Mouse (Mus musculus): ENCODE data around the gene Slc25a39. TPM values are rescaled to one million over a fixed set of nuclear protein-coding genes. Genes with fewer than 3 reads are reported as not detected.

Gene Slc25a39
- polyA plus RNA-seq, 1 experiment from 2014 or later = 216 TPM

DNA sequence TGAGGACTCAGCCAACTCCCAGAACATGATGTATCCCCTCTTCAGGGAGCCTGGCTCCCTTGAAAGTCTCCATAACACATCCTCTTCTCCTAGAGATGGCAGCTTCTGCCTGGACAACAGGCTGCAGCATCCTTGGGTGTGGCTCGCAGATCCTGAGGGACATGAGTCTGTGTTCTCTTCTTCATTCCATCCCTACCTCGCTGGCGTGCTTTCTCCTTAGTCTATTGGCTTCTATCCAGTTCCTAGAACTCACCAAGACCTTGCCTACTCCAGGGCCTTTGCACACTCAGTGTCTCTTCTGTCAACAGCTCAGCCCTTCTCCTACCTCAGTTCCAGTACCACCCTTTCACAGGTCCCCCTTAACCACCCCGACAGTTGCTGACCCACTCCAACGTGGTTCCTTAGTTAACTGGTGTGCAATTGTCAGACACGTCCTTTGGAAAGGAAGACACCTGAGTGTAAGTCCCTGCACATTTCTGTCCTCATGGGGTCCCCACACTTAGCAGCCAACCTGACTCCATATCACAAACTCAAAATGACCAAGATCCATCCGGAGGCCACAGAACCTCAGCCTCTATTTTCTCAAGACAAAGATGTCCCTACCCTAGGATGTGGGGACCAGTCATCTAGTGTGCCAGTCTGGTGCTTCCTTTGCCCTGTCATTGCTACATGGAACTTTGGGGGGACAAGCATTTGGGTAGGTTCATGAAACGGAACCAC, 45.8 kb downstream of the Slc25a39 start:
- Histone ChIP-seq H3K4me1 (ENCODE audit: control insufficient read depth, insufficient read depth, low read length) (no peaks in the 10 kb centered on the region), H3K27ac (ENCODE audit: low read length) (no peak overlapping the region), H3K27me3 (ENCODE audit: control insufficient read depth, insufficient read depth, low read length) (no peaks in the 10 kb centered on the region), H3K4me3 (ENCODE audit: low read depth, low read length) (no peak overlapping the region), H3K9ac (replicated peaks; ENCODE audit: low read depth, low read length) (no peak overlapping the region), H3K4me2 (replicated peaks; ENCODE audit: low read depth, low read length) (no peak overlapping the region), H3K36me3 (ENCODE audit: control insufficient read depth, insufficient read depth, low read length) (no peaks in the 10 kb centered on the region), H3K9me3 (ENCODE audit: control insufficient read depth, low read depth, low read length) (no peaks in the 10 kb centered on the region)
- 80% methylated on average over 8 of the region's 8 CpGs for WGBS
- ATAC-seq (ENCODE audit: insufficient number of reproducible peaks, insufficient read depth, low FRiP score, low read depth) = no peak

GRCm38 (mm10) chr11:102358365-102358764, 49.4 kb downstream of the Slc25a39 start:
- Histone ChIP-seq H3K27ac (ENCODE audit: low read length) (no peak overlapping the region), H3K9ac (replicated peaks; ENCODE audit: low read depth, low read length) (no peak overlapping the region), H3K4me1 (ENCODE audit: control insufficient read depth, insufficient read depth, low read length) (no peaks in the 10 kb centered on the region), H3K36me3 (ENCODE audit: control insufficient read depth, insufficient read depth, low read length) (no peaks in the 10 kb centered on the region), H3K27me3 (ENCODE audit: control insufficient read depth, insufficient read depth, low read length) (no peaks in the 10 kb centered on the region), H3K9me3 (ENCODE audit: control insufficient read depth, low read depth, low read length) (no peaks in the 10 kb centered on the region), H3K4me3 (ENCODE audit: low read depth, low read length) (no peak overlapping the region), H3K4me2 (replicated peaks; ENCODE audit: low read depth, low read length) (no peak overlapping the region)
- no peak for ATAC-seq (ENCODE audit: insufficient number of reproducible peaks, insufficient read depth, low FRiP score, low read depth)
- 64% methylated on average over 10 of the region's 10 CpGs for WGBS

- H3K9ac ChIP-seq (replicated peaks; ENCODE audit: low read depth, low read length) = no peak overlapping the region
- H3K27ac ChIP-seq (ENCODE audit: low read length) = no peak overlapping the region
- H3K4me3 ChIP-seq (ENCODE audit: low read depth, low read length) = no peak overlapping the region
- no peaks in the 10 kb centered on the region for H3K27me3 ChIP-seq (ENCODE audit: control insufficient read depth, insufficient read depth, low read length)
- no peaks in the 10 kb centered on the region for H3K4me1 ChIP-seq (ENCODE audit: control insufficient read depth, insufficient read depth, low read length)
- H3K4me2 ChIP-seq (replicated peaks; ENCODE audit: low read depth, low read length) = no peak overlapping the region
- H3K36me3 ChIP-seq (ENCODE audit: control insufficient read depth, insufficient read depth, low read length) = no peaks in the 10 kb centered on the region
- no peaks in the 10 kb centered on the region for H3K9me3 ChIP-seq (ENCODE audit: control insufficient read depth, low read depth, low read length)
- WGBS = 59% methylated on average over 31 of the region's 31 CpGs
- ATAC-seq (ENCODE audit: insufficient number of reproducible peaks, insufficient read depth, low FRiP score, low read depth) = no peak
Observed at GRCm38 (mm10) chr11:102356636-102357350, 51.0 kb downstream of the Slc25a39 start.

DNA sequence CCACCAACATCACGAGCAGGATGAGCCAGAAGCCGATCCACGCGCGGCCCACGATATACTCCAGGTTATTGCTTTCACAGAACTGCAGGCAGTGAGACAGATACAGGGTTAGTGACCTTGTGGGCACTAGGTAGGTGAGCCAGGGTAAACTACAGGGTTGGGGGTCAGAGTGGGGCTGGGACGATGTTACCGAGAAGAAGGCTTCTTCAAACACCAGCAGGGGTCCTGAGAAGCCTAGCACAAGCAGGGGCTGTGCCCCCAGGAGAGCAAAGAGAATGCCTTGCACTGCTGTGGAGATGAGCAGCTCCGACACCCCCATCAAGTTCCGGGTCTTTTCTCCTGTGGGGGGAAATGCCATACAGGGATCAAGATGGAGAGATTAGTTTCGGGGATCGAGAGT, 51.6 kb downstream of the Slc25a39 start:
- WGBS = 78% methylated on average over 12 of the region's 12 CpGs
- Histone ChIP-seq H3K9ac (replicated peaks; ENCODE audit: low read depth, low read length) (no peak overlapping the region), H3K27ac (ENCODE audit: low read length) (no peak overlapping the region), H3K4me1 (ENCODE audit: control insufficient read depth, insufficient read depth, low read length) (no peaks in the 10 kb centered on the region), H3K9me3 (ENCODE audit: control insufficient read depth, low read depth, low read length) (no peaks in the 10 kb centered on the region), H3K4me3 (ENCODE audit: low read depth, low read length) (no peak overlapping the region), H3K36me3 (ENCODE audit: control insufficient read depth, insufficient read depth, low read length) (no peaks in the 10 kb centered on the region), H3K4me2 (replicated peaks; ENCODE audit: low read depth, low read length) (no peak overlapping the region), H3K27me3 (ENCODE audit: control insufficient read depth, insufficient read depth, low read length) (no peaks in the 10 kb centered on the region)
- ATAC-seq (ENCODE audit: insufficient number of reproducible peaks, insufficient read depth, low FRiP score, low read depth) = no peak

DNA sequence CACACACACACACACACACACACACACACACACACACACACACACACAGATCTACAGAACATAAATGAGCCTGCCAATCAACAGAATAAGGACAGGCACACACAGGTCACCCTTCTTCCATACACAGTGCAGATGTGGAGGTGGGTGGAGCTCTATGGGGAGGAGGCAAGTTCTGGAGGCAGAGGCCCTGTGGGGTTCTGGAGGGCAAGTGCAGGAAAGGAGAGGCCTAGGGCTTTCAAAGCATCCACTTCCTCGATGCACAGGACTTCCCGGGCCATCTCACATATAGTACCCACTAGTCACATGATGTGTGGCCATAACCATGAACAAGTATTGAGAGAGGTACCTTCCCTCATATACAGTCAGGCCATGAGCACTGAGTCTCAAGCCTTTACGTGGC, 52.2 kb downstream of the Slc25a39 start:
- Histone ChIP-seq H3K9me3 (ENCODE audit: control insufficient read depth, low read depth, low read length) (no peaks in the 10 kb centered on the region), H3K9ac (replicated peaks; ENCODE audit: low read depth, low read length) (no peak overlapping the region), H3K4me1 (ENCODE audit: control insufficient read depth, insufficient read depth, low read length) (no peaks in the 10 kb centered on the region), H3K4me2 (replicated peaks; ENCODE audit: low read depth, low read length) (no peak overlapping the region), H3K27ac (ENCODE audit: low read length) (no peak overlapping the region), H3K4me3 (ENCODE audit: low read depth, low read length) (no peak overlapping the region), H3K36me3 (ENCODE audit: control insufficient read depth, insufficient read depth, low read length) (no peaks in the 10 kb centered on the region), H3K27me3 (ENCODE audit: control insufficient read depth, insufficient read depth, low read length) (no peaks in the 10 kb centered on the region)
- 92% methylated on average over 3 of the region's 3 CpGs for WGBS
- ATAC-seq (ENCODE audit: insufficient number of reproducible peaks, insufficient read depth, low FRiP score, low read depth) = no peak

- Histone ChIP-seq H3K27ac (ENCODE audit: low read length) (no peak overlapping the region), H3K4me1 (ENCODE audit: control insufficient read depth, insufficient read depth, low read length) (no peaks in the 10 kb centered on the region), H3K27me3 (ENCODE audit: control insufficient read depth, insufficient read depth, low read length) (no peaks in the 10 kb centered on the region), H3K4me2 (replicated peaks; ENCODE audit: low read depth, low read length) (no peak overlapping the region), H3K9me3 (ENCODE audit: control insufficient read depth, low read depth, low read length) (no peaks in the 10 kb centered on the region), H3K4me3 (ENCODE audit: low read depth, low read length) (no peak overlapping the region), H3K9ac (replicated peaks; ENCODE audit: low read depth, low read length) (no peak overlapping the region), H3K36me3 (ENCODE audit: control insufficient read depth, insufficient read depth, low read length) (no peaks in the 10 kb centered on the region)
- ATAC-seq (ENCODE audit: insufficient number of reproducible peaks, insufficient read depth, low FRiP score, low read depth) = no peak
- WGBS = 23% methylated on average over 8 of the region's 8 CpGs
Observed at GRCm38 (mm10) chr11:102353021-102353431, 54.7 kb downstream of the Slc25a39 start.

Small RNA genes lying within 50 kb of the gene (microRNA-seq; reads per million reads assigned to microRNA genes)
- gene Mir6930 = not detected

Other genes with a start within 250 kb of the Slc25a39 start
- 88.2 and 88.5 TPM in 2 replicates for gene Lsm12, start 222.7 kb downstream of the Slc25a39 start, polyA plus RNA-seq (2014; fragmentation: Nextera tagmentation; extraction: Ambion mirVana)
- 34.4 and 36.6 TPM in 2 replicates for gene G6pc3, start 218.3 kb downstream of the Slc25a39 start, polyA plus RNA-seq (2014; fragmentation: Nextera tagmentation; extraction: Ambion mirVana)
- 41.5 and 46.4 TPM in 2 replicates for gene Hdac5, start 177.8 kb downstream of the Slc25a39 start, polyA plus RNA-seq (2014; fragmentation: Nextera tagmentation; extraction: Ambion mirVana)
- gene BC030867, start 159.1 kb downstream of the Slc25a39 start, polyA plus RNA-seq (2014; fragmentation: Nextera tagmentation; extraction: Ambion mirVana) = 11.4 and 11.8 TPM in 2 replicates
- not detected in 2 replicates for gene Asb16, start 139.2 kb downstream of the Slc25a39 start, polyA plus RNA-seq (2014; fragmentation: Nextera tagmentation; extraction: Ambion mirVana)
- gene Tmub2, start 123.0 kb downstream of the Slc25a39 start, polyA plus RNA-seq (2014; fragmentation: Nextera tagmentation; extraction: Ambion mirVana) = 53.0 and 55.0 TPM in 2 replicates
- 18.7 and 19.0 TPM in 2 replicates for gene Atxn7l3, start 111.3 kb downstream of the Slc25a39 start, polyA plus RNA-seq (2014; fragmentation: Nextera tagmentation; extraction: Ambion mirVana)
- gene Ubtf, start 88.2 kb downstream of the Slc25a39 start, polyA plus RNA-seq (2014; fragmentation: Nextera tagmentation; extraction: Ambion mirVana) = 77.3 and 87.2 TPM in 2 replicates
- 4.2 and 4.6 TPM in 2 replicates for gene Slc4a1, start 41.7 kb downstream of the Slc25a39 start, polyA plus RNA-seq (2014; fragmentation: Nextera tagmentation; extraction: Ambion mirVana)
- gene Rundc3a, start 14.5 kb downstream of the Slc25a39 start, polyA plus RNA-seq (2014; fragmentation: Nextera tagmentation; extraction: Ambion mirVana) = 7.9 and 9.7 TPM in 2 replicates
- 112 and 122 TPM in 2 replicates for gene Grn, start 22.4 kb upstream of the Slc25a39 start, polyA plus RNA-seq (2014; fragmentation: Nextera tagmentation; extraction: Ambion mirVana)
- gene Fam171a2, start 39.7 kb upstream of the Slc25a39 start, polyA plus RNA-seq (2014; fragmentation: Nextera tagmentation; extraction: Ambion mirVana) = 7.1 and 8.0 TPM in 2 replicates
- gene Itga2b, start 62.2 kb upstream of the Slc25a39 start, polyA plus RNA-seq (2014; fragmentation: Nextera tagmentation; extraction: Ambion mirVana) = 6.4 and 7.5 TPM in 2 replicates
- gene Gpatch8, start 148.4 kb upstream of the Slc25a39 start, polyA plus RNA-seq (2014; fragmentation: Nextera tagmentation; extraction: Ambion mirVana) = 55.4 and 64.7 TPM in 2 replicates
- gene Gm11627, start 171.5 kb upstream of the Slc25a39 start, polyA plus RNA-seq (2014; fragmentation: Nextera tagmentation; extraction: Ambion mirVana) = 15.9 and 18.9 TPM in 2 replicates
- 30.5 and 30.6 TPM in 2 replicates for gene Fzd2, start 196.4 kb upstream of the Slc25a39 start, polyA plus RNA-seq (2014; fragmentation: Nextera tagmentation; extraction: Ambion mirVana)

Measured in stomach, embryonic 14.5 days (tissue).